Mouse (Mus musculus) hindbrain, embryonic 14.5 days (tissue): ENCODE measurements around the gene Scd1. TPM values are rescaled to one million over a fixed set of nuclear protein-coding genes. Genes with fewer than 3 reads are reported as not detected.

Experiments used
- ATAC-seq: fragments of 200-750 bp; cut with Nextera tagmentation; 2 replicates; pipeline ENCODE4 v1.8.0; 2017; ENCODE audit warnings: moderate number of reproducible peaks, mild to moderate bottlenecking, moderate TSS enrichment, moderate library complexity; ENCODE audit not compliant: low FRiP score
- DNase-seq: peaks from one replicate; pipeline ENCODE4 v3.0.0-alpha.2; 2015; ENCODE audit warnings: low spot score
- H3K27ac ChIP-seq: fragments of 300-500 bp; sonication (generic); 2 replicates; pipeline ENCODE4 v1.5.1; 2014; ENCODE audit warnings: mild to moderate bottlenecking, moderate library complexity
- H3K27me3 ChIP-seq: fragments of 300-500 bp; sonication (generic); 2 replicates; pipeline ENCODE4 v1.6.1; 2014; ENCODE audit warnings: mild to moderate bottlenecking, low read length, mixed read lengths; ENCODE audit not compliant: control insufficient read depth, insufficient read depth
- H3K36me3 ChIP-seq: fragments of 300-500 bp; sonication (generic); replicated peaks from 2 replicates; pipeline ENCODE4 v1.6.1; 2014; ENCODE audit not compliant: control insufficient read depth, insufficient read depth
- H3K4me1 ChIP-seq: fragments of 300-500 bp; sonication (generic); replicated peaks from 2 replicates; pipeline ENCODE4 v1.6.1; 2014; ENCODE audit warnings: antibody characterized with exemption, low read length, mixed read lengths; ENCODE audit not compliant: control insufficient read depth, insufficient read depth
- H3K4me2 ChIP-seq: fragments of 300-500 bp; sonication (generic); replicated peaks from 2 replicates; pipeline ENCODE4 v1.6.1; 2014; ENCODE audit warnings: mild to moderate bottlenecking, moderate library complexity
- H3K4me3 ChIP-seq: fragments of 300-500 bp; sonication (generic); replicated peaks from 2 replicates; pipeline ENCODE4 v1.5.1; 2014; ENCODE audit warnings: mild to moderate bottlenecking, low read length
- H3K9ac ChIP-seq: fragments of 300-500 bp; sonication (generic); 2 replicates; pipeline ENCODE4 v1.6.1; 2014
- H3K9me3 ChIP-seq: fragments of 300-500 bp; sonication (generic); 2 replicates; pipeline ENCODE4 v1.6.1; 2016; ENCODE audit warnings: low read length; ENCODE audit not compliant: control insufficient read depth
- WGBS: fragments of 180-500 bp; shearing (Covaris S2); extraction: QIAGEN DNeasy Blood & Tissue Kit; methylation state at CpG from one replicate; pipeline ENCODE4 v1.1.7; 2014; 5-methylcytosine and 5-hydroxymethylcytosine counted together
- polyA plus RNA-seq: library from polyadenylated mRNA; unstranded; fragments of >200 nt; fragmentation: Nextera tagmentation; extraction: Ambion mirVana; gene quantifications from 2 replicates; pipeline ENCODE4 v1.2.1, GENCODE M21; 2014

Scd1 gene
- polyA plus RNA-seq, result 8.4 and 10.6 TPM in 2 replicates

GRCm38 (mm10) chr19:44407341-44408222 is at the start of gene Scd1:
Scd1 (minus strand) TSS chr19:44407879.
- Histone ChIP-seq H3K27me3 (no peaks in the 10 kb centered on the region), H3K9me3 (no peaks in the 10 kb centered on the region), H3K4me2 (peak within 1 kb of the TSS; percentile 98), H3K4me1 (peaks cover 16% of the 10 kb centered on the region; the same call in 1 of the 2 replicates), H3K36me3 (no peaks in the 10 kb centered on the region; the same call in 1 of the 2 replicates), H3K27ac (peak within 1 kb of the TSS; percentile 82), H3K9ac (peak within 1 kb of the TSS; percentile 64), H3K4me3 (peak within 1 kb of the TSS; percentile 45)
- DNase-seq (peak; percentile 72), ATAC-seq (peak; percentile 94)
- WGBS, result under 1% methylated on average over 33 of the region's 35 CpGs

GRCm38 (mm10) chr19:44455356-44455755 is 47.7 kb upstream of the Scd1 start:
- H3K36me3 ChIP-seq, result no peaks in the 10 kb centered on the region
- DNase-seq (no peak), ATAC-seq (no peak)
- H3K27ac ChIP-seq, result no peak overlapping the region
- no peaks in the 10 kb centered on the region for H3K27me3 ChIP-seq
- H3K4me2 ChIP-seq, result no peak overlapping the region
- H3K9ac ChIP-seq, result no peak overlapping the region
- WGBS, result 91% methylated on average over 8 of the region's 8 CpGs
- no peak overlapping the region for H3K4me3 ChIP-seq
- H3K9me3 ChIP-seq, result no peaks in the 10 kb centered on the region
- H3K4me1 ChIP-seq, result no peaks in the 10 kb centered on the region

GRCm38 (mm10) chr19:44454862-44455261 is 47.2 kb upstream of the Scd1 start:
- DNase-seq (no peak), ATAC-seq (no peak)
- WGBS, result 89% methylated on average over 6 of the region's 6 CpGs
- Histone ChIP-seq H3K27me3 (no peaks in the 10 kb centered on the region), H3K4me1 (no peaks in the 10 kb centered on the region), H3K4me3 (no peak overlapping the region), H3K9ac (no peak overlapping the region), H3K9me3 (no peaks in the 10 kb centered on the region), H3K36me3 (no peaks in the 10 kb centered on the region), H3K27ac (no peak overlapping the region), H3K4me2 (no peak overlapping the region)

- WGBS, result 90% methylated on average over 4 of the region's 4 CpGs
Observed at GRCm38 (mm10) chr19:44447927-44448326, 40.2 kb upstream of the Scd1 start.

DNA sequence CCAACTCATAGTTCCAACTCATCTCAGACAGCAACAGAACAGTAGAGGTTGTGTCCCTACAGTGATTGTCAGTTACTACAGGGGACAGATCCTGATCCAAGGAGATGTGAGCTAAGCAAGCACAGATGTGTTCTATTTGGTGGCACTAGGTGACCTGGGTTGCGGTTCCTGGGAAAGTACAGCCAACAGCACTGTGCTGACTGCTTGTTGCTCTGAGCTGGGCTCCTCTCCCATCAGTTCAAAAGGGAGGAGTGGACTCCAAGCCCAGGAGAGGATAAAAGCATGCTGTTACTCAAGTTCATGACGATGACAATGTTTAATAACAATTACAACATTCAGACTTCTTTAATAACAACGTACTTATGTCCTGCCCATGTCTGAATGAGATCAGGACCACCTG is 38.1 kb upstream of the Scd1 start:
- H3K4me1 ChIP-seq, result no peaks in the 10 kb centered on the region
- 90% methylated on average over 3 of the region's 3 CpGs for WGBS
- no peak overlapping the region for H3K4me3 ChIP-seq
- ATAC-seq (no peak), DNase-seq (no peak)
- no peak overlapping the region for H3K27ac ChIP-seq
- H3K27me3 ChIP-seq, result no peaks in the 10 kb centered on the region
- H3K9me3 ChIP-seq, result no peaks in the 10 kb centered on the region
- no peak overlapping the region for H3K4me2 ChIP-seq
- H3K9ac ChIP-seq, result no peak overlapping the region
- no peaks in the 10 kb centered on the region for H3K36me3 ChIP-seq

More at GRCm38 (mm10) chr19:44447927-44448326, 40.2 kb upstream of the Scd1 start:
- Histone ChIP-seq H3K36me3 (no peaks in the 10 kb centered on the region), H3K9ac (no peak overlapping the region), H3K27me3 (no peaks in the 10 kb centered on the region), H3K4me1 (no peaks in the 10 kb centered on the region), H3K9me3 (no peaks in the 10 kb centered on the region), H3K4me2 (no peak overlapping the region), H3K27ac (no peak overlapping the region), H3K4me3 (no peak overlapping the region)
- DNase-seq (no peak), ATAC-seq (no peak)

- no peaks in the 10 kb centered on the region for H3K27me3 ChIP-seq
- H3K4me2 ChIP-seq, result no peak overlapping the region
- no peak overlapping the region for H3K27ac ChIP-seq
- H3K9ac ChIP-seq, result no peak overlapping the region
- no peaks in the 10 kb centered on the region for H3K9me3 ChIP-seq
- H3K4me1 ChIP-seq, result no peaks in the 10 kb centered on the region
- no peak overlapping the region for H3K4me3 ChIP-seq
- 70% methylated on average over 4 of the region's 4 CpGs for WGBS
- DNase-seq (no peak), ATAC-seq (no peak)
- no peaks in the 10 kb centered on the region for H3K36me3 ChIP-seq
Observed at GRCm38 (mm10) chr19:44439302-44439701, 31.6 kb upstream of the Scd1 start.

- no peaks in the 10 kb centered on the region for H3K27me3 ChIP-seq
- no peak overlapping the region for H3K27ac ChIP-seq
- no peak overlapping the region for H3K4me2 ChIP-seq
- DNase-seq, result no peak
- no peak overlapping the region for H3K9ac ChIP-seq
- no peaks in the 10 kb centered on the region for H3K9me3 ChIP-seq
- no peaks in the 10 kb centered on the region for H3K36me3 ChIP-seq
- no peaks in the 10 kb centered on the region for H3K4me1 ChIP-seq
- 83% methylated on average over 6 of the region's 6 CpGs for WGBS
- H3K4me3 ChIP-seq, result no peak overlapping the region
- no peak for ATAC-seq
Observed at GRCm38 (mm10) chr19:44437975-44438374, 30.3 kb upstream of the Scd1 start.

DNA sequence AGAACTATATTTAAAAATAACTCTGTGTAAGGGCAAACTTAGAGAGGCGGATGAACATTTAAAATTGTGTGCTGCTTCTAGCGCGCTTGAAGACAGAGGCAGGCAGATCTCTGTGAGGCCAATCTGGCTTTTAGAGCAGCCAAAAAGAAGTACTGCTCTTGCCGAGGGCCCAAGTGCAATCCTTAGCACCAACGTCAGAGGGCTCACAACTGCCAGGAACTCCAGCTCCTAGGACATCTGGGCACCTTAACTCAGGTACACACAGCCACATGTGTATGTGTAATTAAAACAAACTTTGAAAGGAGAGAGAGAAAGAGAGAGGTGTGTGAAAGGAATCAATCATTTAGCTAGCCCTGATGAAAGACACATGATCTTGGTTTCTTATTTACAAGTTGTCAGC is 24.4 kb upstream of the Scd1 start:
- no peak for ATAC-seq
- Histone ChIP-seq H3K27ac (no peak overlapping the region), H3K27me3 (no peaks in the 10 kb centered on the region), H3K9ac (no peak overlapping the region), H3K4me2 (no peak overlapping the region), H3K4me3 (no peak overlapping the region), H3K36me3 (no peaks in the 10 kb centered on the region), H3K9me3 (no peaks in the 10 kb centered on the region), H3K4me1 (no peaks in the 10 kb centered on the region)
- WGBS, result 90% methylated on average over 5 of the region's 5 CpGs
- no peak for DNase-seq

- no peak overlapping the region for H3K9ac ChIP-seq
- 86% methylated on average over 1 of the region's 1 CpGs for WGBS
- ATAC-seq (no peak), DNase-seq (no peak)
- H3K9me3 ChIP-seq, result no peaks in the 10 kb centered on the region
- no peak overlapping the region for H3K4me3 ChIP-seq
- H3K27me3 ChIP-seq, result no peaks in the 10 kb centered on the region
- no peak overlapping the region for H3K4me2 ChIP-seq
- H3K4me1 ChIP-seq, result no peaks in the 10 kb centered on the region
- H3K36me3 ChIP-seq, result no peaks in the 10 kb centered on the region
- no peak overlapping the region for H3K27ac ChIP-seq
Observed at GRCm38 (mm10) chr19:44427721-44428120, 20.0 kb upstream of the Scd1 start.
